Mouse (Mus musculus) liver, adult (tissue): ENCODE data around the gene Aff1.

ENCODE experiments used
- GATA4 ChIP-seq: IDR thresholded peaks from 2 replicates; pipeline ENCODE4 v1.6.1; 2014; ENCODE audit warnings: mild to moderate bottlenecking, low read length; ENCODE audit not compliant: insufficient replicate concordance

The Aff1 gene

DNA sequence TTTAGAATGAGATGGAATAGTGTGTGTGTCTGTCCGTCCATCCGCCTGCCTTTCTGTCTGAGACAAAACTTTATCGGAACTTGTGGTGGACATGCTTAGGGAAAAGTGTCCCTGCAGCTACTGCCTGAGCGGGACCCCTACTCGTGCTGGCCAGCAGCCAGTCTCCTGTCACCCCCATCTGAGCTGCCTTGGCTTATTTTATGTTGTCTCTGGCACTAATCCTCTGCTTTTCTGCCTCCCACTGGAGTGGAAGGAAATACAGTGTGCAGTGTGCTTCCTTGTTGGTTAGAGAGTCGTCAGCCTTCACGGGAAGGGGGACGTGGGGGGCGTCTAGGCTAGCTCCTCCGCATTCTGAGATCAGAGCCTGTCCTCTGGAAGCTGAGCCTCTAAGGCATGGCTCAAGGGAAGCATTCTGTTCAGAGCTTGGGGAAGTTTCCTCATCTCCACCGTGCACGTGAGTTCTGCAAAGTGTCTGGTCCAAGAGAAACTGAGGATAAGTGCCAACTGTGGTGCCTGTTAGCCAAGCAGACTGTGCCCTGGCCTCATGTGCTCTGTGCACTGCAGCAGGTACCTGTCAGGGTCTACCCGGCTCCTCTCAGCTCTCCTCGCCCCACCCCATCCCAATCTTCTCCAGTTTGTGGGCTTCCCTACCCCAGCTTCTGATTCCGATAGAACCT, 143.4 kb downstream of the Aff1 start:
- no peak for TF ChIP-seq GATA4

DNA sequence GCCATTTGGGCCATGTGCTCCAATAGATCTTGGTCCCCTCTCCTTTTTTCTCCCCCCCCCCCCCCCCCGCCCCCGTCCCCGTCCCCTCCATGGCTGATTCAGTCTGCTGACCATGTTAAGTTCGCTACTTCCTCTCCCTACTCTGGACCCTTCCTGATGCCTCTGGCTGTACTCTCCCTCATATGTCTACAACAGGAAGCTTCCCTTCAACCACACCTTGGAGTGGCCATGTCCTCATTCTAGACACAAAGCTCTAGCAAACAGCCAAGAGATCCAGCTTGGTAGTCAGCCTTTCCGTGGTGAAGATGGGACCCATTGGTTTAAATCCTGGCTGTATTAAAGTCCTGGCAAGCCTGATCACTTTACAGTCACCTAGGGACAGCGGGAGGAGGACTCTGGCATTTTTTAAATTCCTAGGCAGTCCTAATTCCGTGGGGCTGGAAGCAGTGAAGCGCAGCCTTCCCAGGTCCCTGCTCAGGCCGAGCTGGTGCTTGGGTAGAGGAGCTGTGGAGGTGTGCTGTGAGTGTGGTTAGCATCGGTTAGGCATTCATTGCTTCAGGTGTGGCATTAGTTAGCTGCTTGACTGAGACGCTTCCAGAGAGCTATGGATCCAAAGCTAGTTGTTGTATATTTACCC, 144.1 kb downstream of the Aff1 start:
- TF ChIP-seq GATA4: no peak

DNA sequence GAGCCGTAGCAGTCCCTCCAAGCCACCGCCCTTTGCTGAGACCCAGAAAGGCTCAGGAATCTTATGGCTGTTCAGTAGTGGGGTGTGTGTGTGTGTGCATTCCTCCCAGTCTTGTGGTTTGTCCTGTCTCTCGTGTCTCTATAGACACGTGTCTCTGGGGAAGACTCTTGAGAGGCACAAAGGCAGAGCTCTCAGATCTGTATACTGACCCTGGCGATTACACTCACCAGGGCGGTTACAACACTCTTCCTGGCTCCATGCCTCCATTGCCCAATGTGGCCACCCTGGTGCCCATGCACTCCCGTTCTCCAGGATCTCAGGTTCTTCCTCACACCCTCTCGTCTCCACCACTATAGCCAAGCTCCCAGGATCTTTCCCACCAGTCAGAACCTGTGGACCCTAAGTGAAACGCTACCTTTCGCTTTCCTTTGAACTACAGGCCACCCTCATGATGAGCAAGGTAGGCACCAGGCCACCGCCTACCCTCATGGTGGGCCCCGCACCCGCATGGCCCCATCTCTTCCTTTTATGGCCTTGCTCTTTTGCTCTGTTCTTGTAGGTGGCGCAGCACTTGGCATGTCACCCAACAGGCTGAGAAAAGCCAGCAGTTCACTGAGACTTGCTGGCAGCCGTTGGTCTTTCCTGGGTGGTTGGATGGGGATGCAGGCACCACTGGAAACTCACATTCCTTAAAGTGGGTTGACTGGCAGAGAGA, 146.5 kb downstream of the Aff1 start:
- no peak for TF ChIP-seq GATA4

DNA sequence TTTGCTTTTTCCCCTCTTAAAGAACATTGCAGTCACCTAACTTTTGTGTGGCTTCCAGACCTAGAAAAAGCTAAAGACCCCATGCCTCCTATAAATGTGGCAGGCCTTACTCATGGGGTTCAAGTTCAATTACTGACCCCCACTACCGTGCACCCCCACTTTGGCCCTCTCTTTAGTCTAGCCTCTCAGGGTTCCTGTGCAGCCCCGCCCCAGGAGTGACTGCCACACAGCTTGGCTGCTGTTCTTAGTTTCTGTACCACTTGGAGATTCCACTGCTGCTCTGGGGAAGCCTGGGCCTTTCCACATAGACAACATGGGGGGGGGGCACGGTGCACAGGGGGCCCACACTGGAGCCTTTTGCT, 147.1 kb downstream of the Aff1 start:
- TF ChIP-seq GATA4: no peak

DNA sequence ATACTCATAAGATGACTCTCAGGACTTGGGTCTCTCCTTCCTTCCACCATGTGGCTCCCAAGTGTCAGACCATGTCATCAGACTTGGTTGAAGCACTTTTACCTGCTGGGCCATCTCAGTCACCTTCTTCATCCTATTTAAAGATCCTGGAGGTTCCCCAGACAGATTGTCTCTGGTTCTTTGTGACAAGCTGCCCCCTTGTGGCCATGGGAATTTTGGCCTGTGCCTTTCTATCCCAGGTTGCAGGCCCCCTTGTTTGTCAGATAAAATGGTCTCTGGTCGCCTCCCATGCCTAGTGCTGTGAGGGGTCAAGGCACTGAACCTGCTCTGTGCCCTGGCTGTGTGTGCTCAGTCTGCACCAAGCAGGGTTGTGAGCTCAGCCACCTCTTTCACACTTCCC, 151.8 kb downstream of the Aff1 start:
- no peak for TF ChIP-seq GATA4

DNA sequence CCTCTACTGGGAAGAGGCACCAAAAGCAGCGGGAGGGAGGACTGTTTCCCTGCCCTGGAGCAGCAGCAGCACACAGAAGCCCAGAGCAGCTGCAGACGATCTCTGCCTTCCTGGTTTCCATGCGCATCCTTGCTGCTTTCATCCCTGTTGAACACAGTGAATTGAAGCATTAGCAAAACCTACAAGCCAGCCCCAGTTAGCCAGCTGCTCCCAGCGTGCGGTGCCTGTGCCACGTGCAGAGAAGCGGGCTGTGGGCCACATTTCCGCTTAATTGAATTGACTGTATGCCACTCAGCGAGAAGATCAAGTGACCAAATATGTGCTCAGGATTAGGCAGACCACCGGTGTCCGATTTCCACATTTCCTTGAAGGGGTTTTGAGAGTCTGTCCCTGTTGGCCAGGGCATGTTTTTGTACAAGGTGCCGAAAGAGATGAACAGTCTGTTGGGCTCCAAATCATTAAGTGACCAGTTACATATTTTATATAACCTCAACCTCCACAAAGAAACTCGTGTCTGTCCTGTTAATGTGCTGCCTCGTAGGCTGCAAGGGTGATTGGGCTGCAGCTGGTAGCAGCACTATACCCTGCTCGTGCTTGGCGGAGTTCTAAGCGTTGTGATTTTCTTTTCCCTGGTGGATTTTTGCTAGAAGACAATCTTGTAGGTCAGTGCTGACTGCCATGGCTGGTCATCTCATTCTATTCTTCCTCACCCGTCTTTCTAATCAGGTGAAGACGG, 153.4 kb downstream of the Aff1 start:
- no peak for TF ChIP-seq GATA4

DNA sequence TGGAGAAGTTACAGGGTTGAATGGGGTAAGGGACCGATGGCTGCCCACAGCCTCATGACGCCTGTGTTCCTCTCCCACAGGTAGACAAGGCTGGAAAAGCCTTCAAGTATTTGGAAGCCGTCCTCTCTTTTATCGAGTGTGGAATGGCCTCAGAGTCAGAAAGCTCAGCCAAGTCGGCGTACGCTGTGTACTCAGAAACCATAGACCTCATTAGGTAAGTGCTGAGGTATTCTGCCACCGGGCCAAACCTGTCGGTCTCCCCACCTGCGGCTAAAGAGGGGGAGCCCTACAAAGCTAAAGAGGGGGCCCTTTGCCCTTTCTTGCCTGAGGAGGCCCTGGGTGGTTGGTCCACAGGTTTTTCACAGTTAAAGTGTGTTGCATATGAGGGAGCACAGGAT, 154.0 kb downstream of the Aff1 start:
- TF ChIP-seq GATA4: no peak

DNA sequence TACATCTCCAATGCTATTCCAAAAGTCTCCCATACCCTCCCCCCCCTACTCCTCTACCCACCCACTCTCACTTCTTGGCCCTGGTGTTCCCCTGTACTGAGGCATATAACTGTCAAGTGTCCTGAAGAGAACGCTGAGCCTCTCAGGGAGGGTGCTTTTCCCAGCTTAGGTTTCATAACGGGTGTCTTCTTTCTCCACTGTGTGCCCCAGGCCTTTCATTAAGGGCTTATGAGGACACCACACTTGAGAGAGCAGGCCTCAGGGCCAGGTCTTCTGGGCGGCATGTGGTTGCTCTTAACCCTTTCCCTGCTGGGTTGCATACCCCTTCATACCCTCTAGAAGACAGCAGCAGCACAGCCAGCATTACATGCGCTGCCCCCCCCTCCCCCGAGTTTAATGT, 154.4 kb downstream of the Aff1 start:
- TF ChIP-seq GATA4: no peak

DNA sequence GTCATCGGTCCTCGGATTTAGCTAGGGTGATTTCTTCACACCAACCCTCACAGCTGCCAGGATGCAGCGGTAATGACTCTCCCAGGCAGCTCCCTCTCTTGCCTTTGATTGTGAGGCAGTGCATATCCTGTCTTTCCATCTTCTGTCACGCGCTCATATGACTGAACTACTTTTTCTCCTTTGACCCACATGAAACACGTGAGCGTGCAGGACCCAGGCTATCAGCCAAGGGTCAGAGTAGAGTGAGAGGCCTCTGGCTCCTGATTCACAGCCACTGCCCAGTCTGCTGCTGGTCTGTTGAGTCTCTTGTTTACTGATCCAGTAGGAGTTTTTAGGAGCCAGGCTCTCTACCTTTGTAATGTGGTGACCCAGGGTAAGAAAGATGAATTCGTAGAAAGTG, 156.4 kb downstream of the Aff1 start:
- peak; percentile 61; the same call in 1 of the 2 replicates for TF ChIP-seq GATA4

DNA sequence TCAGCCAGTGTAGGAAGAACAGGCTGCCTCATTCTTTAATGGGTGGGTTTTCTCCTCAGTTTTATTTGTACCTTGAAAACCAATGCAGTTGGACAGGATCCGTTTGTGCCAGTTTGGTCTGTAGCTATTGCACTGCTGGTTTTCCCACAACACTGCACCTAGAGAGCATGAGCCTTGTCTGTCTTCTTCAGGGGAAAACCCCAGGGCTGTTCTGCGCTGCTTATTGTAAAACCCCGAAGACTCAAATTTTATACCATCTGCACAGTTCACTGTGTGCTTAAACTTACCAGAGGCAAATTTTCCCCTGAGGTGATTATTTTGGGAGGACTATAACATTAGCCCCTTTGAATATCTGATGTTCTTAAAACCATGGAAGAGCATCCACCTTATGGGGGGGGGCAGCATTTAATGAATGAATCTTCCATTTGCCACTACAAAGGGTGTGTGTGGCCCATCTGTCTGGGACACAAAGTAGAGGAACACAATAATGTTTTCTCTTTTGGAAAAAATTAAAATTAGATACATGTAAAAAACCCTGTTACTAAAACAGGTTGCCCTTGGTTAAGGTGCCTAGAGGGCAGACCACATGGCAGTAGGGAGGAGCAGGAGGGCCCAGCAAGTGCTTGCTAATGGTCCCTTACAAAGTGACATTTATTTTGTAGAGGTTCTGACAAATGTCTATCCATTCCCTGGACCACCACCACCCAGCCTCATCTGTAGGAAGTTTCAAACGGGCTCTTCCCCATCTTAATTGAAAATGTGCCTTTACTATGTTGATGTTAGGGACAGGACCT, 160.8 kb downstream of the Aff1 start:
- no peak for TF ChIP-seq GATA4

DNA sequence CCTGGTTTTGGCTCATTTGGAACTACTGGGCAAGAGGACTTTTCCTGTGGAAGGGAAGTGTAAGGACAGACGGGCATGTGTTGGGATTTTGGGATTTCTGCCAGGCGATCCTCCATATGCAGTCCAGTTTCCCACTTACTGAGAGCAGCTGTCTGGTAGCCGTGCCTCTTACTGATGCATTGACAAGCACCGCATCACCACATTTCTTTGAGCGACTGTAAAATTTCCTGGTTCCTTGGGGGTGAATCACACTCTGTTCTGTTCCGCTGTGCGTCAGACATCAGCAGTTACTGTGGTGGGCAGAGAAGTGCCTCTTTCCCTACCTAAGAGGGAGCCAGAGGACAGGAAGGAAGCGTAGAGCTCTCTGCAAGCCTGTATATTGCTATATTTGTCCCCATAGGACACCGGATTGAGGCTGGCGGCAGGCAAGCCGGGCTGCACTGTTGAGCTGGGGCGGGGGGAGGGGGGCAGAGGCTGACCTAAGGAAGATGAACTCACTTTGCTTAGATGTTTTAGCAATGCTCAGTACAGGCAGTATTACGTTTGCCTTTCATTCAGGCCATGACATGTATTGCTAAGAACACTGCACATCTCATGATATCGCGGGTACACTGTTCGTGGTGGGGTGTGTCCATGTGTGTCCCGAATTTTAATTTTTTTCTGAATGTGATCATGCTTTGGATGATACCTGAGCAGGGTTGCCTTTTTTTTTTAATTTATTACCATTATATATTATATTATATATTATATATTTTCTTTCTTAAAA, 162.1 kb downstream of the Aff1 start:
- no peak for TF ChIP-seq GATA4

DNA sequence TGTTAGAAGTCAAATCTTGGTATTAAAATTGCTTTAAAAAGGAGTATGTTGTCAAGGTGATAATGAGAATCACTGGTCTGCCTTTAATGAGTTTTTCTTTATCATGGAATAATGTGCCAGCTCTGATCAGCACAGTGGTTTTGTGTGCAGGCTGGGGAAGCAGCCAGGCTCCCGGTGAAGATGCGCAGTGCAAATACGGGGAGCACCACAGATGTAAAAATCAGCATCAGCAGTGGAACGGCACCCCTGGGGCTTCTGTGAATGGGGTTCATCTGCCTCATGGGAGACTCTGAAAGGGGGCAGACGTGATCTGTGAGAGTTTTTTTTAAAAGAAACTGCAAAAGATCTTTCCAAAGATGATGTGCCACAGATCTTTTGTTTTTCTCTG, 162.6 kb downstream of the Aff1 start:
- no peak for TF ChIP-seq GATA4

DNA sequence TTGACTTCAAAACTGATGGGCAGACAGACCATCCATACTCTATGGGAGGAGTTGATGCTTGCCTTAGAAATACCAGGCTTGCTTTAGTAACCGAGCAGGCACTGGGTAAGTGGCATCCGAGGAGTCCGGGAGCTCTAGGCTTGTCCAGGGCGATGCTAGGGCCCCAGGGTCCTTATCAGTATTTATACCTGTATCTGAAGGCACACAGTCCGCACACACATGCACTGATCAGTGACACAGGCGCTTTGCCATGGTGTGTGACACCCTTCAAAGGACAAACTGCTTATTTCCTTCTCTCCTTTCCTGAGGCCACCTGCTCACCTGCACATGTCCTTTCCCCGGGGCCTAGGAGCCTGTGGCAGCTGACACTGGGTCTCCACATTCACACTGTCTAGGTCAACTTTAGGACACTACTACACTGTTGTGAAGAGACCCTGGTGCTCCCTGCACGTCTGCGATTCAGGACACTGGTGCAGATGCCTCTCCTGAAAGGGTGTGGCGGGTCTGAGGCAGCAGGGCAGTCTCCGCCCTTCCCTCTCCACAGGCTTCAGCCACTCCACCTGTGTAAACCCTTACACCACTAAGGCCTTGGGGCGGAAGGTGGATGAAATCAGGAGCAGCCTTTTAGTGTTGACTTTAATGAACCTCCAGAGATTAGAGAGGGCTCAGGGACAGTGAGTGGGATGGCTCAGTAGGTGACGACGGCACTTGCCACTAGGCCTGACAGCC, 163.5 kb downstream of the Aff1 start:
- TF ChIP-seq GATA4: no peak
